Mouse (Mus musculus) gastrocnemius, adult 2 months (tissue): ENCODE data around the gene Arhgap15. TPM values are rescaled to one million over a fixed set of nuclear protein-coding genes. Genes with fewer than 3 reads are reported as not detected.

ENCODE experiments used
- DNase-seq: peaks from one replicate; pipeline ENCODE4 v3.0.0; 2022
- H3K27ac ChIP-seq: fragments of 200-600 bp; 2 replicates; pipeline ENCODE4 v1.8.1; 2022; ENCODE audit warnings: mild to moderate bottlenecking
- H3K4me3 ChIP-seq: fragments of 200-600 bp; 2 replicates; pipeline ENCODE4 v1.8.1; 2022; ENCODE audit warnings: mild to moderate bottlenecking, moderate library complexity
- CTCF ChIP-seq: fragments of 200-600 bp; IDR thresholded peaks from 2 replicates; pipeline ENCODE4 v1.8.1; 2022; ENCODE audit warnings: antibody characterized with exemption, mild to moderate bottlenecking, moderate library complexity
- intact Hi-C: fragments of 180-260 bp; cut with DNase I; formaldehyde crosslinking; loops from one replicate; pipeline ENCODE4 v1.15.1; 2025
- total RNA-seq, 2 experiments: library from RNA; stranded (reverse); gene quantifications; 2 replicates each; pipeline ENCODE4 v1.2.3; 2021

Arhgap15 gene
- total RNA-seq, 2 experiments from 2014 or later = 0.64 to 0.74 TPM

DNA sequence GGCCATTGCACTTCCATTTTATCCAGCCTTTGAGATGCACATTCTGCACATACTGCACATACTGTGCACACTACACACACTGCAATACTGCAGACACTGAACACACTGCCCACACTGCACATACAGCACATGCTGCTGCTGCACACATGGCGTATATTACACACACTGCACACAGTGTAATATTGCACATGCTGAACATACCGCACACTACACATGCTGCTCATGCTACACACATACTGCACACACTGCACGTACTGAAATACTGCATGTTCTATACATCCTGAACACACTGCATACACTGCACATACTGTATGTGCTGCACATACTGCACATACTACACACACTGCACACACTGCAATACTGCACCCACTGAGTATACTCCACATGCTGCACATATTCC lies 7.3 kb downstream of the Arhgap15 start:
- Histone ChIP-seq H3K4me3 (no peak overlapping the region), H3K27ac (no peak overlapping the region)
- no peak for DNase-seq
- TF ChIP-seq CTCF = no peak
- intact Hi-C loops = no loop called here

DNA sequence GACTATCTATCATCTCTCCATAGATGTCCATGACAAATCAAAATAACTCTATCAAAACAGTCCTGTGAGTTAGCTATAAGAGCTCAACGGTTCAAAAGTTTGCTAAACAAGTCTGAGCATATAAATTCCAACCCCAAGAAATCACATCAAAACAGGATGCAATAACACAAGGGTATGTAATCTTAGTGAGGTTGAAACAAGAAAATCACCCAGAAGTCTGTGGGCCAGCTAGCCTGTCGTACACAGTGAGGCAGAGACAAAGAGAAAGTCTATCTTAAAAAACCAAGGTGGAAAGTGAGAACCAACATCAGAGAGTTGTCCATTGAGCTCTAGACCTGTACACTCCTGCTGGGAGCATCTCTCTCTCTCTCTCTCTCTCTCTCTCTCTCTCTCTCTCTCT lies 8.0 kb downstream of the Arhgap15 start:
- no peak overlapping the region for H3K4me3 ChIP-seq
- no peak for TF ChIP-seq CTCF
- no peak for DNase-seq
- intact Hi-C loops = no loop called here
- H3K27ac ChIP-seq = no peak overlapping the region

DNA sequence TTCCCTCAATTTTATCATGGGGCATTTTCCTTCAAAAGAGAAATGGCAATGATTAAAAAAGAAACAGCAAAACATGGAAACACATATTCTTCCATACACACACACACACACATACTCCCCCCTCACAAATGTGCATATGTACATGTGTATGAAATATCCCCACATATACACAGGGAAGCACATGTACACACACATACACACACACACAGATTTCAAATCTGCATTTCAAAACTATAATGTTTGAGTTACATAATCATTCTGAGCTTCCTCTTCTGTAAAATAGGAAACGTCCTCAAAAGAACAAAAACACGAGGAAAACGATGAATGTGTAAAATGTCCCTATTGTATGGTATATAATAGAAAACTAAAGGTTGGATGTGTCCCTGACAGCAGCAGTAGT lies 13.1 kb downstream of the Arhgap15 start:
- Histone ChIP-seq H3K27ac (no peak overlapping the region), H3K4me3 (no peak overlapping the region)
- intact Hi-C loops = no loop called here
- TF ChIP-seq CTCF = no peak
- no peak for DNase-seq

DNA sequence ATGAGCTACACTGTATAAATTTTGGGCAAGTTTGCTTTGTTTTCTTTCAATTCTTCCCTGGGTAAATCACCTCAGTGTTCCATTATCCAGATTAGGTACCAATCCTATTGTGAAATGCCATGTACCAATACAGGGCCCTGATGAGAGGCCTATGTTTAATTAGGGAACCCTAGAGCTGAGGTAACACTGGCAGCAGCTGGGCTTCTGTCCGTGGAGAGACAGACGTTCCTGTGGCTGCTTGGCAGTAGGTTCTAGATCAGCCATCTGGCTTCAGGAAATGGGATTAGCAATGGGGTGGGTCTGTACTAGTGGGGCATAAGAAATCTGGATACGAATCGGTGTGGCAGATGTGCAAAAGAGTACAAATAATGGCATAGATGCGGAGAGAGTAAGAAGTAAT lies 14.7 kb downstream of the Arhgap15 start:
- no peak overlapping the region for H3K27ac ChIP-seq
- DNase-seq = no peak
- no peak overlapping the region for H3K4me3 ChIP-seq
- no peak for TF ChIP-seq CTCF
- intact Hi-C loops = no loop called here

DNA sequence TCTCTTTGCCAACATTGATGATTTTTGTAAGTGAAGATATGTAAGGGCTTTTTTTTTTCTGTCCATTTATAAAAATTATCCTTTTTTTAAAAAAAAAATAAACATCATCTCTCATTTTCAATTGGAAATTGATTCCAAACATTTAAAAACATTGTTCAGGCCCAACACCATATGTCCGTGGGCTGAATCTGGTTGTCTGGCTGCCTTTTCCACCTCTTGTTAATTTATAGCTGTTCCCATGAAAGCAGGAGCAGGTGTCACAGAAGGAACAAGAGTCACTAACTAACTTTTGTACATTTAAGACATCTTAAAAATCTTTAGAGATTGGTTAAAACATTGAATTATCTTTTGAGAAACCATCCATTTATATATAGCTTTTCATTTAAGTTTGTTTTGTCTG lies 15.8 kb downstream of the Arhgap15 start:
- no peak overlapping the region for H3K27ac ChIP-seq
- DNase-seq = no peak
- intact Hi-C loops = no loop called here
- H3K4me3 ChIP-seq = no peak overlapping the region
- TF ChIP-seq CTCF = no peak

DNA sequence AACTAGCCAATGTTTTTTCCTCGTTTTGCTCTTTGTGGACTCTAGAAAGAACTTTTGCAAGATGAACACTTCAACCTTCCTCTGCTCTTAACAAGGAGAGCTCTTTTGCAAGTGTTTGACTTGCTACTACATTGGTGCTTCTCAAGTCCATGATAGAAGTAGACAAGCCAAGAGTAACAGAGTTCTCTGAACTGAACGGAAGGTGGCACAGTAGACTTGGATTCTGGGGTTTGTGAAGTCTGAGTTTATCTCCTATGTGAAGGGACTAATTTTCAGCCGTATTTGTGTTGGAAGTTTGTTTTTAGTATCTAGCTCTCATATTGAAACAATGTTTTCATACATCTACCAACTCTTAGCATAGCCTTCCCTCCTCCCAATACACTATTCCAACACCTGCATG lies 17.6 kb downstream of the Arhgap15 start:
- Histone ChIP-seq H3K27ac (no peak overlapping the region), H3K4me3 (no peak overlapping the region)
- no peak for TF ChIP-seq CTCF
- intact Hi-C loops = no loop called here
- no peak for DNase-seq

DNA sequence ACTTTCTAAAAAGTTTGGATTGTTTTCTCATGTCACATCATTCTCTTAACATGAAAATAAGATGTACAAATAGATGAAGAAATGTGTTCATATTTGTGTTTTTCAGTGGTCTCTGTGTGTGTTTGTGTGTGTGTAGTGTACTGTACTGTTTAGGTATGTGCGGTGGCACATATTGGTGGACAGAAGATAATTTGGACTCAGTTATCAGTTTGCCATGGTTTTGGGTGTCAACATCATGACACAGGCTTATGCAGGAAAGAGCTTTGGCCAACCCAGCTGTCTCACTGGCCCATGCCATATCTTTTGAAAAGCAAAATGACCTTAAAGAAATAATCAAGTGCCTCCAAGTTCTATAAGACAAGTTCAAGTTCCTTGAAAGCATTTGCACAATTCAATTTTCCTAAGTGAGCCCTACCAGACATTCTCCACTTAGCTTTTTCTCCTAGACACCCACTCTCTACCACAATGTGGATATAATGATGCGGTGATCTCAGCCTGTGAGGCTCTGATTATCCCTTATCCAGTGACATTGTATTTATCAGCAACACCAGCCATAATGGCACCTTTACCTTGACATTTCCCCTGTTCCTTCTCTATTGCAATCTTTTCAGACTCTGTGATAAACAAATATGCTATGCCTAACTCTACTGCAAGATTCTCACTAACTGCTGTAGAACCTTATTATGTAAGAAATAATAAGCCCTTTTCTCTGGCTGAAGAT lies 21.4 kb downstream of the Arhgap15 start:
- intact Hi-C loops = no loop called here
- TF ChIP-seq CTCF = no peak
- no peak for DNase-seq
- no peak overlapping the region for H3K4me3 ChIP-seq
- H3K27ac ChIP-seq = no peak overlapping the region

DNA sequence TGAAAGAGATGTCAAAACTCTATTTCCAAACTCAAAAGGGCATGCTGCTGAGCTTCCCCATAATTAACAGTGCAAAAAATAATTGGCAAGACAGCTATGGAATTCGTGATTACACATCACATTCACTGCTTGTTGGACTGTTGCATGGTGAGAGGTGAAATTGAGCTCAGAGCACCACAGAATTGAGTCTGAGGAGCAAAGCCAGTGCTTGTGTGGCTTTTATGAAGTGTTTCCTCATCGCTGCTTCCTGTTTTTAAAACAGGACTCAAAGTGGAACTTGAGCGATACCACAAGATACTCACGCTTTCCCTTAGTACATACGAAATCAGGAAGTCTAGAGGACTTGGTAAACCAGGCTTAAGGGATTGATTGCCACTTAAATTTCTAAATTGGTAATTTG lies 24.0 kb downstream of the Arhgap15 start:
- no peak for TF ChIP-seq CTCF
- Histone ChIP-seq H3K27ac (no peak overlapping the region), H3K4me3 (no peak overlapping the region)
- intact Hi-C loops = no loop called here
- DNase-seq = no peak

DNA sequence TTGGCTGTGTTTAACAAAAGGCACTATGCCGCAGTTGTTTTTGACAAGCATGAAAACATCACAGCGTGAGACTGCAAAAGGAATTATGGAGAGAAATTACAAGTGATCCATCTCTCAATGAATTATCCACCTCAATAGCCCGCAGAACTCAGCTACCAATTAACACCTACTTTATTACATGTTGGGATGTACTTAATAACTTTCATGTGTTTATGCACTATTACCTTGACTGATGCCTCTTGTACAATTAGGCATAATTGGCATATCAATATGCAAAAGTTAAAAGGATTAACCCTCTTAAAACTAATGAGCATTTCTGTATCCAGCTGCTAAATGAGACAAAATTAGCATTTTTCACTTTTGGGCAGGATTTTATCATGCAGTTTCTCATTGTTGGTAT lies 33.5 kb downstream of the Arhgap15 start:
- DNase-seq = no peak
- intact Hi-C loops = no loop called here
- Histone ChIP-seq H3K27ac (no peak overlapping the region), H3K4me3 (no peak overlapping the region)
- TF ChIP-seq CTCF = no peak

DNA sequence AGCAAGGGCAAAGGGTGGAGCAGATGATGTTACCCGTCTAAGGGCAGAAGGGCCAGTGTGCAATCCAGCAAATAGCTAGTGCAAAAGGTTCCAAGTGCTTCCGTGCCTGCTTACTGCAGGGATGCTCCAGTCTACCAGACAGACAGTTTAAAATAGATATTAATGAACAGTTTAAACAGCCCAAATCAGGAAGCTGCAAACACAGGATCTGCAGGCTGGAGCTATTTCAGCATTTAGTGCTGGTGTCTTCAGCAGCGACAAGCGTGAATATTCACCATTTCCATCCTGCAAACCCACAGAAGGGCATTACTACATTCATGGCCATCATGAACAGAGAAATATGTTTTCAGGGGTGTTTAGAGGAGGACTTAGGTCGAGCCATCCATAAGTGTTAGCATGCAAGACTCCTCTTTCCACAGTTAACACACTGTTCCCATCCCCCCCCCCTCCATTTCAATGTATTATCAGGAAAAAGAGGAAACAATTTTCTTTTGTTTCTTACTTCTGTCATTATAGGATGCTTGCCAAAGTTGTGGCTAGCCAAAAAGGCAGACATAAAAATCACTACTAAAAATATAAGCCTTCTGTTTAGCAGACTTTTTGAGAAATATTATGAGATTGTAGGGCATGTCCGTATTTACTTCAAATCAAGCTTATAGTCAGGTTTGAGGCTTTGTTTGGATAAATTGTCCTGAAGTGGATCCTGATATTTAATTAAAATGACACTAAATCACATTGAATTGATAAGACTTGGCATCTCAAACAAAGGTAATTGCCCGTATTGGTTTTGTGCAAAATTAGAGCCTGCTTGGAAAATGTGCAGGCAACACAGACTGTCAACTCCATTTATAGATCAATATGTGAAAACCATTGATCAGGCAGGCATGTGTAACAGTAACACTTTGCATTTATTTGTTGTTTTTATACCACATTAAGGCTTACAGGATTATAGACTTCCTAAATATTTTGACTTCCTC lies 35.4 kb downstream of the Arhgap15 start:
- H3K27ac ChIP-seq = no peak overlapping the region
- intact Hi-C loops = no loop called here
- DNase-seq = no peak
- no peak for TF ChIP-seq CTCF
- no peak overlapping the region for H3K4me3 ChIP-seq

DNA sequence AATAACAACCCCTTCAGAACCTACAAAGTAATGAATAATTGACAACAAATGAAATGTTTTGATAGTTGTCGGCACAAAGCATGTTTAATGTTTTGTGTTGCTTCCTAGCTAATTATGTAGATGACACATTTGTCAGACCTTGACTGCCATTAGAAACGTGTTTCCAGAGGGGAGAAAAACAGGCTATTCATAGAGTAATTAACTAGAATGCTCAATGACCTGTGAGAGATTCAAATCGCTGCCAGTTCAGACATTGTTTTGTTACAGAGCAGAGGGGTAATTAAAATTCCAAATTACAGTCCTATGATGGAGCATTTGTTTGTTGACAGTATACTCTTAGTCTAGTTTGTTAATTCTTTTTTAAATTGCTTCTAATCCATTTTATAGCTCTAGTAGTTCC lies 37.5 kb downstream of the Arhgap15 start:
- no peak overlapping the region for H3K4me3 ChIP-seq
- intact Hi-C loops = loop anchor here (5.0 kb wide), 1 partner anchor 116 kb away; no protein-coding TSS in a partner anchor

DNA sequence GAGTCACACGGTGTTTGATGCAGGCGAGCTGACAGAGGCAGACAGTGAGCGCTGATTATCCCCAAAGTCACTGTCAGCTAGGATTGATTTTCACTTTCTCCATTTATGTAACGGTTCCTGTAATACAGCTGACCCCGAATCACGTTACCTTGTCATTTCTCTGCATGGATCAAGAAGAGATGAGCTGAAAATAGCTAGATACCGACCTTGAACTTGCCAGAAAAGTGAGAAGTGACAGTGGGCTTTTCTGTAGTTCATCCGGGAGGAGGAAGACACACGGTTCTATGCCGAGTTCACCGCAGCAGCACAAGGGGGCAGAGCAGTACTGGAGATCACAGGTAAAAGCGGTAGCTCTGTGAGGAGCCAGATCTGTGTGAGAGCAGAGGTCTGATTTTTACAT lies 38.5 kb downstream of the Arhgap15 start:
- intact Hi-C loops = loop anchor here (5.0 kb wide), 1 partner anchor 115 kb away; no protein-coding TSS in a partner anchor
- no peak overlapping the region for H3K27ac ChIP-seq
- peak; percentile 63 for TF ChIP-seq CTCF
- H3K4me3 ChIP-seq = peak overlapping the region; percentile 42; the same call in 1 of the 2 replicates
- peak; percentile 43 for DNase-seq

More for the DNA sequence above, 37.5 kb downstream of the Arhgap15 start:
- DNase-seq = no peak
- TF ChIP-seq CTCF = no peak
- H3K27ac ChIP-seq = no peak overlapping the region

DNA sequence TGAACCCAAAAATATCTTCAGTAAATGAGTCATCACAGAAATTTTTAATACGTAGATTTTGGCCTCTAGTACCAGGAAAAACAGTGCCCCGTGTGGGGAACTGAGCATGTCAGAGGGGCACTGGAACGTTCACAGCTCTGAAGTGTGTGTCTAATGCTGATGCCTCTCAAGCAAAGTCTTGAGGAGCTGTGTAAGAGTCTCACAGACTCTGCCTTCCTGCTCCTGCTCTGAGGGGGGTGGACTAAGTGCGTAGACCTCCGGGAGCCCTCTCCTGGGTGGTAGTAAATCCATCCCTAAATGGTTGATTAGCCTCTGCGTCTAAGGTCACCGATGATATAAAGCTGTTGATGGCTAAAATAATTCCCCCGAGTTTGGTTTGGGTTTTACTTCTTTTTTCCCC lies 39.9 kb downstream of the Arhgap15 start:
- TF ChIP-seq CTCF = no peak
- intact Hi-C loops = loop anchor here (5.0 kb wide), 1 partner anchor 114 kb away; no protein-coding TSS in a partner anchor
- H3K4me3 ChIP-seq = no peak overlapping the region

More for the DNA sequence above, 39.9 kb downstream of the Arhgap15 start:
- no peak overlapping the region for H3K27ac ChIP-seq
- no peak for DNase-seq
